Mouse (Mus musculus) heart, embryonic 14.5 days (tissue): ENCODE data around the gene Golim4. TPM values are rescaled to one million over a fixed set of nuclear protein-coding genes. Genes with fewer than 3 reads are reported as not detected.

Experiments used
- ATAC-seq: fragments of 200-750 bp; cut with Nextera tagmentation; 2 replicates; pipeline ENCODE4 v1.8.0; 2017; ENCODE audit warnings: low read depth, moderate TSS enrichment; ENCODE audit not compliant: insufficient number of reproducible peaks, insufficient read depth, low FRiP score
- H3K27ac ChIP-seq, 2 experiments: fragments of 200-500 bp in 1 of 2; fragments of 300-500 bp in 1 of 2; sonication (generic) in 1 of 2; replicated peaks in 1 of 2; 2 replicates each; pipeline ENCODE4 v1.5.1; 2012 to 2014; ENCODE audit warnings: low read depth in 2 of 2, low read length in 2 of 2, control low read depth in 1 of 2, mild to moderate bottlenecking in 1 of 2, mixed read lengths in 1 of 2; ENCODE audit not compliant: control insufficient read depth in 1 of 2, insufficient read depth in 1 of 2
- H3K27me3 ChIP-seq: fragments of 300-500 bp; sonication (generic); 2 replicates; pipeline ENCODE4 v1.6.1; 2014; ENCODE audit warnings: mild to moderate bottlenecking, low read length, control low read depth; ENCODE audit not compliant: control insufficient read depth, insufficient read depth
- H3K36me3 ChIP-seq: fragments of 300-500 bp; sonication (generic); 2 replicates; pipeline ENCODE4 v1.6.1; 2014; ENCODE audit warnings: mild to moderate bottlenecking, control low read depth, low read length, mixed read lengths; ENCODE audit not compliant: control insufficient read depth, insufficient read depth
- H3K4me1 ChIP-seq, 2 experiments: fragments of 200-500 bp in 1 of 2; fragments of 300-500 bp in 1 of 2; sonication (generic) in 1 of 2; 2 replicates each; pipeline ENCODE4 v1.6.1; 2012 to 2014; ENCODE audit warnings: low read length in 2 of 2, control low read depth in 1 of 2, mixed read lengths in 1 of 2; ENCODE audit not compliant: control insufficient read depth in 2 of 2, insufficient read depth in 2 of 2
- H3K4me2 ChIP-seq: fragments of 300-500 bp; sonication (generic); 2 replicates; pipeline ENCODE4 v1.6.1; 2014; ENCODE audit warnings: mild to moderate bottlenecking, low read length
- H3K4me3 ChIP-seq, 2 experiments: fragments of 200-500 bp in 1 of 2; fragments of 300-500 bp in 1 of 2; sonication (generic) in 1 of 2; 2 replicates each; pipeline ENCODE4 v1.5.1; 2012 to 2014; ENCODE audit warnings: low read length in 2 of 2, mild to moderate bottlenecking in 2 of 2, control low read depth in 1 of 2, low read depth in 1 of 2, moderate library complexity in 1 of 2; ENCODE audit not compliant: control insufficient read depth in 1 of 2, insufficient read depth in 1 of 2
- H3K9ac ChIP-seq: fragments of 300-500 bp; sonication (generic); 2 replicates; pipeline ENCODE4 v1.6.1; 2014; ENCODE audit warnings: mild to moderate bottlenecking, low read length
- H3K9me3 ChIP-seq: fragments of 300-500 bp; sonication (generic); 2 replicates; pipeline ENCODE4 v1.6.1; 2016; ENCODE audit warnings: low read length, control low read depth; ENCODE audit not compliant: control insufficient read depth
- WGBS: fragments of 180-500 bp; shearing (Covaris S2); extraction: QIAGEN DNeasy Blood & Tissue Kit; methylation state at CpG from one replicate; pipeline ENCODE4 v1.1.7; 2014; 5-methylcytosine and 5-hydroxymethylcytosine counted together
- polyA plus RNA-seq: library from polyadenylated mRNA; unstranded; fragments of >200 nt; fragmentation: Nextera tagmentation; extraction: Ambion mirVana; gene quantifications from 2 replicates; pipeline ENCODE4 v1.2.1, GENCODE M21; 2014

Golim4 gene
- polyA plus RNA-seq, 1 experiment from 2014 or later: 37.6 TPM

DNA sequence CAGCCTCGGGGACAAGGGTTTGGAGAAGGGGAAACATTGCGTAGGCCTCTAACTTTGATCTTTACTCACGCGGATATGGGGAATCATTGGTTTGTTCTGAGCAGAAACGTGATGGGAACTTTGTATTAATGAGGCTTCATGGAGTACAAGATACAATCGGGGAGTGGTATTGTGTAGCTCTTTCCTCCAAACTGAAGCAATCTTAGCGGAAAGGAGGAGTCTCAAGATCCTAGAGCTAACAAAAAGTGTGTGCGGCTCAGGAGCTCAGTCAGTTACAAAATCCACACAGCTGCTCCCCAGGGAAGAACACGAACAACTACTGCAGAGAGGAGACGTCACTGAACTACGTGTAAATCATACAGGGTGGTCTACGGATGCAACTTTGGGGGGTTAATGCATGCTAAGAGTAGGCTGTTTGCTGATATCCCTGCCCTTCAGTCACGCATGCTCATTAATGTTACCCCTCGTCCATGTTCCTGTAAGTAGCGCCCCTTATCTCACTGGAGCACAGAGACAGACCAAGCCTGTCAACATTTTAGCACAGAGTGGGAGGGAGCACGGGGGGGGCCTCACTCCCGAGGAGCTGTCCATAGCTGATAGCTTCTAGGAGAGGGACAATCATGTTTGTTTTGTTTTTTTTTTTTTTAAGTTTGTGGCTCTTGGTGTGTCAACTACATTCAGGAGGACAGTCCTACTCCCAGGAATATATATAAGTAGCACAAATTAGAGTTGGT lies 38.8 kb downstream of the Golim4 start:
- WGBS: 43% methylated on average over 17 of the region's 17 CpGs
- Histone ChIP-seq H3K9ac (no peak overlapping the region), H3K9me3 (no peaks in the 10 kb centered on the region), H3K36me3 (no peaks in the 10 kb centered on the region), H3K27me3 (no peaks in the 10 kb centered on the region), H3K4me2 (peak overlapping the region; percentile 50), H3K4me3 (no peak overlapping the region), H3K27ac (0 out of 4 replicates have a peak overlapping the region, but pooled peaks have one; percentile 14 to 43), H3K4me1 (peaks cover 14 to 48% of the 10 kb centered on the region in 2 experiments)
- peak; percentile 56 for ATAC-seq

DNA sequence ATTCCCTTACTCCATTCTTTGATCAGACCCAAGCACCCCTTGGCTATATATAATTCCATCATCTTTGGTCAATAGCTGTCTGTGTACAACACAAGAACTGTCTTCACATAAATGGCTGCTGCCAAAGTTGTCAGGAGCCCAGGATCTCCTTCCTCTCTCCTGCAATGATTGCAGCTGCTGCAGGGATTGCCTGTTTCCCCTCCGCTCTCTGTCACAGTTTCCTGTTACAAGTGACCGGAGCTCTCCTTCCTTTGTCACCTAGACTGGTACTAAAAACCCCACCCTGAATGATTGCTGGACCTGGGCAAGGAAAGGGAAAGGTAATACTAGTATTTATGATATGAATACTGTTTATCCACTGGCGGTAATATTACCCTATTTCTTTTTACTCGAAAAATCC lies 44.0 kb downstream of the Golim4 start:
- no peak overlapping the region for H3K4me3 ChIP-seq
- no peak overlapping the region for H3K9ac ChIP-seq
- H3K4me2 ChIP-seq: no peak overlapping the region
- no peaks in the 10 kb centered on the region for H3K36me3 ChIP-seq
- H3K27ac ChIP-seq: no peak overlapping the region
- peaks cover 3 to 19% of the 10 kb centered on the region in 2 experiments for H3K4me1 ChIP-seq
- H3K27me3 ChIP-seq: no peaks in the 10 kb centered on the region
- no peaks in the 10 kb centered on the region for H3K9me3 ChIP-seq
- WGBS: 73% methylated on average over 4 of the region's 4 CpGs
- no peak for ATAC-seq

DNA sequence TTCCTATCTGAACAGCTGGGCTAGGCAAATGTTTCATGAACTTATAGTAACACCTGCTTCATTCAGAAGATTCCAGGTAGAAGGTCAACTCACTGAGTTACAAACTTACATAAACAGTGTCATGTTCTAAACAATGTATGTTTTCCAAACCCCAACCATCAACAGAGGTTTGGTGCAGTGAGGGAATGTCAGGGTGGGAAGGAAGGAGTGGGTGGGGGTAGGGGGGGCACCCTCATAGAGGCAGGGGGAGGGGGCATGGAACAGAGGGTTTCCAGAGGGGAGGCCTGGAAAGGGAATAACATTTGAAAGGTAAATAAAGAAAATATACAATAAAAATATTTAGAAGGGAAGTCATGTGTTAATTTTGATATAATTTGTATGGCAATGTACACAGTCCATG lies 46.0 kb downstream of the Golim4 start:
- no peaks in the 10 kb centered on the region for H3K9me3 ChIP-seq
- no peak for ATAC-seq
- no peaks in the 10 kb centered on the region for H3K27me3 ChIP-seq
- no peak overlapping the region for H3K4me3 ChIP-seq
- H3K4me1 ChIP-seq: peaks cover 0 to 15% of the 10 kb centered on the region in 2 experiments; a peak in 1 of 4 replicates
- H3K27ac ChIP-seq: no peak overlapping the region
- no peak overlapping the region for H3K4me2 ChIP-seq
- peaks cover 9% of the 10 kb centered on the region for H3K36me3 ChIP-seq
- H3K9ac ChIP-seq: no peak overlapping the region

DNA sequence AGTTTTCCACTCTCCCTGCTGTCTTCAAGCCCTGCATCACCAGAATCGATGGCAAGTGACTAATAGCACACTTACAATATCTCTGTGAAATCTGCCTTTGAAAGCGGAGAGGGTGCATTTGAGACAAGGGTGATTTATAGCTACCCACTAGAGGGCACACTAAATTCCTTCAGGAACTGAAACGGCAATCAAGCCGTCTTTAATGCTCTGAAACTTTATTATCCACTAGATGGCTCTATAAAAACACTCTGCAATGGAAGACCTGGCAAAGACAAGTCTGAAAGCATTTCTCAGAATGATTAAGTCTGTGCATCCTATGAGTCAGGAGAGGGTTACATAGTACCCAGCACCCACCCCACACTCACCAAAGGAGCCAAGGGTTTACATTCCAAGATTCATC lies 46.5 kb downstream of the Golim4 start:
- Histone ChIP-seq H3K27me3 (no peaks in the 10 kb centered on the region), H3K9ac (no peak overlapping the region), H3K36me3 (peaks cover 15% of the 10 kb centered on the region), H3K4me2 (no peak overlapping the region), H3K4me1 (peaks cover 0 to 15% of the 10 kb centered on the region in 2 experiments; a peak in 1 of 4 replicates), H3K9me3 (no peaks in the 10 kb centered on the region), H3K4me3 (no peak overlapping the region), H3K27ac (no peak overlapping the region)
- ATAC-seq: no peak
- WGBS: 11% methylated on average over 4 of the region's 4 CpGs

DNA sequence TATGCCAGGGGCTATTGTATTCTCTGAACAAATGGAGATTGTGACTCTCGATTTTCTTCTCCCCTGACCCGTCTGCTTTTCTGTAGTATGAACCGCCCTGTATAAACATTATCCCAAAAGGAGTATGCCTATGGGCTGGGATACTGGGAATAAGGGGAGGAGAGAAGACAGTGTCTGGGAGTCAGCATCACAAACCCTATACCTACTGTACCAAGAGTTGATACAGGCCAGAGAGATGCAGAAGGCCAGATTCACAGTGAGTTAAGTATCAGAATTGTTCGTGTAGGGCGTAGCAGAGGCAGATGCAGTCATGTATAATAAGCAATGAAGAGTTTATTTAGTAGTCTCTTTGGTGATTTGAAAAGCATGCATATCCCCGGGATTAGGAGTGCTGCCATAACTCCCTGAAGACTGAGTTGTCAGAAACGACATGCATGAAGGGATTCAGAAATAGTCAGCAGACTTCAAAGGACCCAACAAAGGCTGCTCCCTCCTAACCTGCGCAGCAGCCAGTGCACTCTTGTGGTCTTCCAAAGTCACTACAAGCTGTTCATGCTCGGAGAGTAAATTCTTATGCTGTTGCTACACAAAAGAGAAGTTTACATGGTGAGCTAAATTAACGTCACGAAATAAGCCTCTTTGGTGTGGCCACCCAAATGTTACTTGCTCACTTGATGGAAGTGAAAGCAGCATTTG lies 54.7 kb downstream of the Golim4 start:
- Histone ChIP-seq H3K27ac (no peak overlapping the region), H3K4me3 (no peak overlapping the region), H3K4me1 (peaks cover 0 to 4% of the 10 kb centered on the region in 2 experiments; a peak in 1 of 4 replicates), H3K9me3 (no peaks in the 10 kb centered on the region), H3K36me3 (peaks cover 84% of the 10 kb centered on the region), H3K9ac (no peak overlapping the region), H3K4me2 (no peak overlapping the region), H3K27me3 (no peaks in the 10 kb centered on the region)
- WGBS: 84% methylated on average over 11 of the region's 11 CpGs
- no peak for ATAC-seq

DNA sequence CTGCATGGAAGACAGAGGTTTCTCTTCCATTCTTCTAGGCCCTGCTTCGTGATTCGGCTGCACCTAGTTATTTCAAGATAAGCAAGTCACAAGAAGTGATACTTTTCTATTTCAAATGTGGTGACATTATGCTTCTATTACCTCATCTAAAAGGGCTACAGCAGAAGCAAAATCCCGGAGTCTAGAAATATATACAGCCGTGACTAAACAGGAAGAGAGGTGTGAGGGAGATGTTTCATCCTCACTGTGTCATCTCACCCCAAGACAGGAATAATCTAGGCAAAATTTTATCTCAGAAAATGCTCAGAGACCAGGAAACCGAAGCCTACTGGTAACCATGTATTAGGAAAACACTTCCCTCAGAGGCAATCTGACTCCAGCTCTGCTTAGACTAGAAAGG lies 61.7 kb downstream of the Golim4 start:
- peaks cover 84% of the 10 kb centered on the region for H3K36me3 ChIP-seq
- peaks cover 2 to 5% of the 10 kb centered on the region in 2 experiments; a peak in 3 of 4 replicates for H3K4me1 ChIP-seq
- no peak for ATAC-seq
- H3K4me3 ChIP-seq: no peak overlapping the region
- no peak overlapping the region for H3K27ac ChIP-seq
- no peaks in the 10 kb centered on the region for H3K27me3 ChIP-seq
- H3K9ac ChIP-seq: no peak overlapping the region
- H3K9me3 ChIP-seq: no peaks in the 10 kb centered on the region
- no peak overlapping the region for H3K4me2 ChIP-seq
- WGBS: 83% methylated on average over 5 of the region's 5 CpGs

DNA sequence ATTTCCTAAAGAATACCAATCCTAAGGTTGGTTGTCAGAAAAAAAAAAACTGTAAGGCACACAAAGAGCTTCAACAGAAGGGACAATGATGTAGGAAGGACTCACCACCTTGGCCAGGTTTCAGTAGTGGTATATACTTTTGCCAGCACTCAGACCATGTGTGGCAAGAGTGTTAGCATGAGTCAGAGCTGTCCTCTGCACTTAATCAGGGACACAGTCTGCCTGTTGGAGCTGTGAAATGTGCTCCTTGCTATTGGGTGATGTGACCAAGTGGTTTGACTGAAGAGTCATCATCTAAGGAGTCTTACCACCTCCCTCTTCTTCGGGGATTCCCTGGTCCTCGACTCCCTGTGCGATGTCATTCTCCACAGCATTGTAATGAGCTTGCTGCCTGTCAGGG lies 65.2 kb downstream of the Golim4 start:
- ATAC-seq: no peak
- no peak overlapping the region for H3K9ac ChIP-seq
- no peaks in the 10 kb centered on the region for H3K9me3 ChIP-seq
- peaks cover 86% of the 10 kb centered on the region for H3K36me3 ChIP-seq
- no peaks in the 10 kb centered on the region for H3K27me3 ChIP-seq
- peaks cover 2 to 5% of the 10 kb centered on the region in 2 experiments; a peak in 3 of 4 replicates for H3K4me1 ChIP-seq
- H3K4me3 ChIP-seq: no peak overlapping the region
- no peak overlapping the region for H3K27ac ChIP-seq
- no peak overlapping the region for H3K4me2 ChIP-seq
- 80% methylated on average over 3 of the region's 3 CpGs for WGBS
